Mouse (Mus musculus) heart, embryonic 12.5 days (tissue): ENCODE data around the gene Dgcr6. TPM values are rescaled to one million over a fixed set of nuclear protein-coding genes. Genes with fewer than 3 reads are reported as not detected.
A peak's percentile ranks its signal among the peaks of the same experiment; 100 is the strongest.

ENCODE experiments used
- ATAC-seq: fragments of 200-750 bp; cut with Nextera tagmentation; 2 replicates; pipeline ENCODE4 v1.8.0; 2017; ENCODE audit warnings: moderate TSS enrichment, moderate library complexity; ENCODE audit not compliant: insufficient number of reproducible peaks, low FRiP score
- H3K27ac ChIP-seq: fragments of 300-500 bp; sonication (generic); 2 replicates; pipeline ENCODE4 v1.5.1; 2016; ENCODE audit warnings: mild to moderate bottlenecking, moderate library complexity; ENCODE audit not compliant: poor library complexity, severe bottlenecking
- H3K27me3 ChIP-seq: fragments of 300-500 bp; sonication (generic); replicated peaks from 2 replicates; pipeline ENCODE4 v1.6.1; 2016; ENCODE audit warnings: mild to moderate bottlenecking, moderate library complexity
- H3K36me3 ChIP-seq: fragments of 300-500 bp; sonication (generic); 2 replicates; pipeline ENCODE4 v1.6.1; 2016; ENCODE audit warnings: mild to moderate bottlenecking, moderate library complexity
- H3K4me1 ChIP-seq: fragments of 300-500 bp; sonication (generic); replicated peaks from 2 replicates; pipeline ENCODE4 v1.6.1; 2016; ENCODE audit warnings: mild to moderate bottlenecking
- H3K4me2 ChIP-seq: fragments of 300-500 bp; sonication (generic); 2 replicates; pipeline ENCODE4 v1.6.1; 2016; ENCODE audit warnings: mild to moderate bottlenecking, moderate library complexity
- H3K4me3 ChIP-seq: fragments of 300-500 bp; sonication (generic); 2 replicates; pipeline ENCODE4 v1.5.1; 2016; ENCODE audit warnings: mild to moderate bottlenecking
- H3K9ac ChIP-seq: fragments of 300-500 bp; sonication (generic); 2 replicates; pipeline ENCODE4 v1.6.1; 2016; ENCODE audit warnings: mild to moderate bottlenecking, moderate library complexity
- H3K9me3 ChIP-seq: fragments of 300-500 bp; sonication (generic); replicated peaks from 2 replicates; pipeline ENCODE4 v1.6.1; 2016; ENCODE audit warnings: mild to moderate bottlenecking, moderate library complexity
- WGBS: fragments of 180-500 bp; shearing (Covaris S2); methylation state at CpG from one replicate; pipeline ENCODE4 v1.1.7; 2016; 5-methylcytosine and 5-hydroxymethylcytosine counted together
- polyA plus RNA-seq: library from polyadenylated mRNA; unstranded; fragments of >200 nt; fragmentation: Nextera tagmentation; extraction: Ambion mirVana; gene quantifications from 2 replicates; pipeline ENCODE4 v1.2.1, GENCODE M21; 2016

Gene Dgcr6
- polyA plus RNA-seq, 1 experiment from 2014 or later = 56.7 TPM

DNA sequence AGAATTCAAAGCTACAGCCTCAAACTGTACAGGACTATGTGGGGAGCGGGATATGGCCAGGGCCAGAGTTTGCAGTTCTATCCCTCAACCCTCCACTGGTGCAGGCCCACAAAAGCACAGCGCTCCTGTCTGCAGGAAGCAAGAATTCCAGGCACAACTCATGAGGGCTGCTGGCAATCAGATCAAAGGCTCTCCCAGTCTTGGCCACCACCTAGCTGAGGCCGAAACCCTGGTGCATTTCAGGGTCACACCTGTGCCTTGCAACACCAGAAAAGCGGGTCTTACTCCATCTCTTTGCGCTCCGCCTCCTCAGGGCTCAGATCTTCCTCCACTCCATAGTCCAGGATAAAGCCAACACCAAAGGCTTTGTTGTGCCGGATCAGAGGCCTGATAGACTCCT is 31.6 kb downstream of the Dgcr6 start:
- Histone ChIP-seq H3K4me3 (no peak overlapping the region), H3K4me1 (peaks cover 14% of the 10 kb centered on the region), H3K9me3 (no peaks in the 10 kb centered on the region), H3K9ac (no peak overlapping the region), H3K36me3 (no peaks in the 10 kb centered on the region), H3K27ac (no peak overlapping the region), H3K4me2 (no peak overlapping the region), H3K27me3 (peaks cover 8% of the 10 kb centered on the region)
- ATAC-seq = no peak
- WGBS = 86% methylated on average over 7 of the region's 7 CpGs

DNA sequence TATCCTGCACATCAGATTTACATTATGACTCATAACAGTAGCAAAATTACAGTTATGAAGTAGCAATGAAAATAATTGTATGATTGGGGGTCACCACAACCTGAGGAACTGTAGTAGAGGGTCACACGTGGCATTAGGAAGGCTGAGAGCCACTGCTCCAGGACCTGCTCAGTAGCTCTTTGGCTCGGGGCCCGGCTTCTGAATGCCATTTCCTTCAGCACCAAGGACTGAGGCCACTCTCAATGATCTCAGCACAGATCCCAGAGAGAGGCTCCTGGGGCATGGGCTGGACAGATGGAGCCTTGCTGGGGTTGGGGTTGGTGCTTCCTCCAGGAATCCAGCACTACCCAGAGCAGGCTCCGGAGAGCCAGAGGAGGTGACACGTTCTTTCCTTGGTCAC is 34.4 kb downstream of the Dgcr6 start:
- Histone ChIP-seq H3K9me3 (no peaks in the 10 kb centered on the region), H3K36me3 (no peaks in the 10 kb centered on the region), H3K27me3 (peaks cover 8% of the 10 kb centered on the region), H3K4me1 (peaks cover 24% of the 10 kb centered on the region), H3K4me2 (no peak overlapping the region), H3K9ac (no peak overlapping the region), H3K4me3 (no peak overlapping the region), H3K27ac (no peak overlapping the region)
- WGBS = 76% methylated on average over 5 of the region's 5 CpGs
- no peak for ATAC-seq

DNA sequence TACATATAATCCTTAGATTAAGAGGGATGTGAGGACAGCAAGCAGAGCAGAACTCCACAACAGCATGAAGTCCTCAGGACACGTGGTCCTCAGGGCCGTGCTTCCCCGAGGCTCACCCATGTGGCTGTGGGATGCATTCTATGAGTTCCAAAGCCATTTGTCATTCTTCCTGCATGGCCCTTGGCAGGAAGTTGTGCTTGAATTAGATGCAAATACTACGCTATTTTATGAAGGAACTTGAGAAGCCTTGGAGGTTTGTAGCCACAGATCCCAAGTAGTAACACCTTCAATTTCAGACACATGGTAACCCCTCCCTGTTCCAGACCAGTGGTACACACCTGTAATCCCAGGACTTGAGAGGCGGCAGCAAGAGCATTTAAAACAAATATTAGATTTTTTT is 43.7 kb downstream of the Dgcr6 start:
- no peak overlapping the region for H3K9ac ChIP-seq
- no peak overlapping the region for H3K27ac ChIP-seq
- no peak overlapping the region for H3K4me3 ChIP-seq
- WGBS = 33% methylated on average over 5 of the region's 5 CpGs
- no peaks in the 10 kb centered on the region for H3K36me3 ChIP-seq
- H3K4me1 ChIP-seq = peaks cover 6% of the 10 kb centered on the region; the same call in 1 of the 2 replicates
- H3K27me3 ChIP-seq = 0 out of 2 replicates have a peak, but pooled peaks cover 3% of the 10 kb centered on the region
- no peak for ATAC-seq
- 0 out of 2 replicates have a peak, but pooled peaks cover 6% of the 10 kb centered on the region for H3K9me3 ChIP-seq
- no peak overlapping the region for H3K4me2 ChIP-seq

DNA sequence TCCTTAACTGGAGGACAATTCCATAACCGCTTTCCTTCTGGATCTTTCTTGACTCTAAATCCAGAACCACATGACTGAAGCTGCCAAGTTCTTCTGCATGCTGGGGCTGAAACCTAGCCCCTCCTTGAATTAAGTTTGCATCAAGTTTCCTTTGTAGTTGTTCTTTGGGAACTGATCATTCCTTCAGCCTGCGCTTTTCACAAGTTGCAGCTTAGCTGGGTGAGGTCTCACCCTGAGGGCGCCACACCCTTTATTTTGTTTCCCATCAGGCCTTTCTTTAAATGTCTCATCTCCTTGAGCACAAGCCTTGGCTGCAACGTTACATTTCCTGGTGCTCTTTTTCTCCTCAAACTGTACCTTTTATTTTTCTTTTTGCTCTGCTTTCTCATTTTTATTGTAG is 50.2 kb downstream of the Dgcr6 start:
- ATAC-seq = no peak
- WGBS = 75% methylated on average over 4 of the region's 4 CpGs
- H3K9me3 ChIP-seq = no peaks in the 10 kb centered on the region
- no peak overlapping the region for H3K4me3 ChIP-seq
- H3K27ac ChIP-seq = no peak overlapping the region
- no peak overlapping the region for H3K9ac ChIP-seq
- H3K27me3 ChIP-seq = 0 out of 2 replicates have a peak, but pooled peaks cover 3% of the 10 kb centered on the region
- H3K4me2 ChIP-seq = no peak overlapping the region
- peaks cover 8% of the 10 kb centered on the region for H3K4me1 ChIP-seq
- H3K36me3 ChIP-seq = no peaks in the 10 kb centered on the region

DNA sequence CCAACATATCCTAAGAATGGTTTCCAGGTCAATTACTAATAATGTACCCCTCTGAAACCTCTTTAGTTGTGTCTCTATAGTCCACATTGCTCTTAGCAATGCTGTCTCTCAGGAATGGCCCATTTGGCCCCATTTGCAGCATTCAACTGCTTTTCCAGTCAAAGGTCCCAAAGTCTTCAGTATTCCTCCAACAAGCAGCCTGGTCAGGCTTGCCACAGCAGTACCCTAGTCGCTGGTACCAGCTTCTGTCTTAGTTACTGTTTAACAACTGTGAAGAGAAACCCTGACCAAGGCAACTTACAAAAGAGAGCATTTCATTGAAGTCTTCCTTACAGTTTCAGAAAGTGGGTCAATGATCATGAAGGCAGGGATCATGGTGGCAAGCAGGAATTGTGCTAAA is 50.7 kb downstream of the Dgcr6 start:
- no peak for ATAC-seq
- peaks cover 8% of the 10 kb centered on the region for H3K4me1 ChIP-seq

DNA sequence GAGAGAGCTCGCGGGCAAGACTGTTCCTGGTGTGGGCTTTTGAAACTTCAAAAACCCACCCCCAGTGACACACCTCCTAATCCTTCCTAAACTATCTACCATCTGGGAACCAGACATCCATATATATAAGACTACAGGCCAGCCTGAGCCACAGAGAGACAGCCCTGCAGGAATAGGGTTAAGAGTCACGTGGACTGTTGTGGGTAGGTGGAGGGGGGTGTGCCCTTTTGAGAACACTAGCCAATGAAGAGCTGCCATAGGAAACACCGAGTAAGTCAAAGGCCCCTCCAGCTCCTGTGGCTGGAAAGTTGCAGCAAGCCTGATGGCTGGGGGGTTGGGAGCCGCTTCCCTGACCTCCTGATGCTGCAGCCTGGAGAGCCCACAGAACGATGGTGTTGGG is 51.1 kb downstream of the Dgcr6 start:
- 37% methylated on average over 6 of the region's 6 CpGs for WGBS
- no peak overlapping the region for H3K4me2 ChIP-seq
- H3K9ac ChIP-seq = no peak overlapping the region
- ATAC-seq = no peak
- H3K9me3 ChIP-seq = no peaks in the 10 kb centered on the region
- no peak overlapping the region for H3K27ac ChIP-seq
- H3K4me3 ChIP-seq = no peak overlapping the region
- H3K36me3 ChIP-seq = no peaks in the 10 kb centered on the region
- H3K4me1 ChIP-seq = peaks cover 8% of the 10 kb centered on the region
- 0 out of 2 replicates have a peak, but pooled peaks cover 3% of the 10 kb centered on the region for H3K27me3 ChIP-seq

More for the DNA sequence above, 50.7 kb downstream of the Dgcr6 start:
- Histone ChIP-seq H3K9me3 (no peaks in the 10 kb centered on the region), H3K27me3 (0 out of 2 replicates have a peak, but pooled peaks cover 3% of the 10 kb centered on the region), H3K9ac (no peak overlapping the region), H3K4me3 (no peak overlapping the region), H3K36me3 (no peaks in the 10 kb centered on the region), H3K27ac (no peak overlapping the region), H3K4me2 (no peak overlapping the region)
- WGBS = 74% methylated on average over 1 of the region's 1 CpGs

DNA sequence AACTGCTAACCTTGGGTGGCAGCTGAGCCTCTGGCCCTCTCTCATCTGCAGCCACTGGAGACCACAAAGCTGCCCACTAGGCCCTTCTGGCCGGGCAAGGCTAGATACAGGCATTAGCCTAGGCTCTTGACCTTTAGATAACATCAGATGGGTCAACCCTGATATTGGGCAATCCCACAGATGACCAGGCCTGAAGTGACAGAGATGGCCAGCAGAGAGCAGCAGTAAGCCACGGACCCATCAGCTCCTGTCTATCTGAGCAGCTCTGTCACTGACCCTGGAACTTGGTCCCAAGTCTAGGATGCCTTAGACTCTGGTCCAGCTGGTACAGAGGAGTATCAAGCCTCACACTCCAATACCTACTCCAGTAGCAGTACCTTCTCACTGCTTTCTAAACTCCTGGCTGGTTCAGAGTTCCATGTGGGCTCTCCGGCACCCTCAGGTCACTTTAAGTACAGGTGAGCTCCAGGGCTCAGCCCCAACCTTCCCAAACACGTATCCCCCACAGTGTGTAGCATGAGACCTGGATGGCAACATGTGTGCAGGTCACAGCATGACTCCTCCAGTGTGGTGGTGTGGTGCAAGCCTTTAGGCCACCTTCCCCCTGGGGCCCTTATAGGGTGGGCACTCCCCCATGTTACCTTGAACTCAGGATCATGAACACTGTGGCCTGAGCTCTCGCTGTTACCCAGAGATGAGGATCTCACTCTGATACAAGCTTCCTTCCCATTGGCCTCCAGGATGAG is 55.7 kb downstream of the Dgcr6 start:
- H3K27me3 ChIP-seq = no peaks in the 10 kb centered on the region
- no peak overlapping the region for H3K9ac ChIP-seq
- WGBS = 48% methylated on average over 5 of the region's 5 CpGs
- peak; percentile 60; the same call in 1 of the 2 replicates for ATAC-seq
- H3K4me2 ChIP-seq = no peak overlapping the region
- H3K9me3 ChIP-seq = peaks cover 20% of the 10 kb centered on the region
- H3K4me3 ChIP-seq = no peak overlapping the region
- H3K27ac ChIP-seq = no peak overlapping the region
- H3K36me3 ChIP-seq = no peaks in the 10 kb centered on the region
- peaks cover 16% of the 10 kb centered on the region for H3K4me1 ChIP-seq

DNA sequence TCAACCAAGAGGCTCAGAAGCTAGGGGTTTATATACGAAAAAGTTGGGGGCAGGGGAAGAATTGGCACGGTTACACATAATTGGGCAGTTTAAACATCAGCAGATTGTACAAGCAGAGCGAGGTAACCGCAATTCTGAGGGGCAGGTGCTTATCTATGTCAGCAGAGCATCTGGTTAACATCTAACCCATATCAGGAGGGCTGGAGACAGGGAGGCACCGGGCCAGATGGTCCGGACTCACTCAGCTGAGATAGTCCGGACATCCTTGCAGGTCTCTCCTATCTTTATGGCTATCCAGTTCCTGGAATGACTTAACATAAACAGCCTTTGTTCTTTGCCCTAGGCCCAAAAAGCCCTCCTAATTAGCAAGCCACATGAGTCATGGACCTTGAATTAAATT is 58.4 kb downstream of the Dgcr6 start:
- no peak for ATAC-seq
- no peak overlapping the region for H3K4me3 ChIP-seq

DNA sequence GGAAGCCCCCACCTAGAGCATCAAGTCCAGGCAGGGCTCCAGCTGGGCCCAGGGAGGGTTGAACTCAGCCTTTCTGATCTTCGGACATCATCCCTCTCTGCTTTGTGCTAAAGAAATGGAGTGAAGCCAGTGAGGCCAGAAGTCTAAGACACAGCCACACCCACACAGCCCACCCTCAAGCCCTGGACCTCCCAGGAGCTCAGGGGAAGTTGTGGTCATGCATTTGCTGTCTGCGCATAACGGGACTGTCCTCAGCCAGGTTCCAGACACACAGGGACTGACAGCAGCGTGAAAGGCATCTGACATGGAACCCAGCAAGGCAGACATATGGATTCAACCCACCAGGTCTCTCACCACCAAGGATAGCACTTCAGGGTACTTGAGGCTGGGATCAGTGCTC is 63.8 kb downstream of the Dgcr6 start:
- H3K4me1 ChIP-seq = peaks cover 9% of the 10 kb centered on the region; the same call in 1 of the 2 replicates
- H3K27me3 ChIP-seq = peaks cover 17% of the 10 kb centered on the region; the same call in 1 of the 2 replicates
- 78% methylated on average over 4 of the region's 4 CpGs for WGBS
- no peak overlapping the region for H3K4me3 ChIP-seq
- 0 out of 2 replicates have a peak, but pooled peaks cover 3% of the 10 kb centered on the region for H3K9me3 ChIP-seq
- no peak for ATAC-seq
- no peak overlapping the region for H3K9ac ChIP-seq
- no peaks in the 10 kb centered on the region for H3K36me3 ChIP-seq
- H3K4me2 ChIP-seq = no peak overlapping the region
- H3K27ac ChIP-seq = no peak overlapping the region

More for the DNA sequence above, 58.4 kb downstream of the Dgcr6 start:
- no peak overlapping the region for H3K4me2 ChIP-seq
- peaks cover 16% of the 10 kb centered on the region for H3K4me1 ChIP-seq
- no peak overlapping the region for H3K9ac ChIP-seq
- H3K9me3 ChIP-seq = peaks cover 20% of the 10 kb centered on the region
- WGBS = 57% methylated on average over 7 of the region's 7 CpGs
- H3K27me3 ChIP-seq = 0 out of 2 replicates have a peak, but pooled peaks cover 6% of the 10 kb centered on the region
- no peaks in the 10 kb centered on the region for H3K36me3 ChIP-seq
- H3K27ac ChIP-seq = no peak overlapping the region

DNA sequence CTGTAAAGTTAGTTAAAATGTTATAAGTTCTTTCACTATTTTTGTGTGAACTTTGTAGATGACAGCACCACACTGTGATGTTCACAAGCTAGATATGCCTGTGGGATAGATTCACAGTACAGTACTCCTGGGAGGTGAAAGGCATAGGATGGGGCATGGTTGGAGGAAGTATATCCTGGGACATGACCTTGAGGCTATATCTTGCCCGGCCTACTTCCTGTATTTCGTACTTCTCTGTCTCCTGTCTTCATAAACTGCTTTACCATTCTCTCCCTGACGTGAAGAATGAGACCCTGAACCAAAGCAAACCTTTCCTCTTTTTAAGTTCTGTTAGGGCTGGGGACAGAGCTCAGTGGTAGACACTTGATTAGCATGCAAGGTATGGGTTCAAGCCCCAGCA is 65.6 kb downstream of the Dgcr6 start:
- no peaks in the 10 kb centered on the region for H3K4me1 ChIP-seq
- ATAC-seq = no peak

DNA sequence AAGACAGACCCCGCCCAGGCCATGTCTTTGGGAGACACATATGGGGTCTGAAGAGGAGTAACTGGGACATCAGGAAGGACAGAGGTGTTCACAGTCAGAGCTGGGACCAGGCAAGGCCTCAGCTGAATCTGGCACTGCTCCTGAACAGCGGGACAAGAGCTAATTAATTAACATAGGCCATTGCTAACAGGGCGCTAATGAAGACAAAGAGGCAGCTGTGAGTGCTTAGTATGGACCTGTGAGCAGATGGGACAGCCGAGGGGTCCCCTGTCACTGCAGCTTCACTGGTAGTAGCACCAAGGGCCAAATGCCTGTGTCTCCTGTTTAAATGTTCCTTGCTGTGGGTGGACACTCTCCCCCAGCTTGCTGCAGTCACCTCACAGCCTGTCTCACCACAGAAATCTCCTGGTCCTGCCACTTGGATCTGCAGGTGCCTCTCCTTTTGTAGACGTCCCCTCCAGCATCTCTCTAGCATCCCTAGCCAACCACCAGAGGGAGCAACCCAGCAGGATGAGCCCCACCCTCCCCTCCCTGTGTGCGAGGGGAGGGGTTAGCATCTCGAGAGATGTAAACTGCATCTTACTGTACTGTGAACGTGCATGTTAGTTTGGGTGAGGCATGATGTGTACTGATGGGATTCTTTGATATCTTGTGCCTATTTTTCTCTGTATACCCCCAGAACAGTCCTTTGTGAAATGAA is 66.5 kb downstream of the Dgcr6 start:
- no peak overlapping the region for H3K27ac ChIP-seq
- H3K9me3 ChIP-seq = no peaks in the 10 kb centered on the region
- H3K27me3 ChIP-seq = peaks cover 34% of the 10 kb centered on the region
- no peak overlapping the region for H3K4me3 ChIP-seq
- WGBS = 27% methylated on average over 8 of the region's 8 CpGs
- no peaks in the 10 kb centered on the region for H3K4me1 ChIP-seq
- no peak overlapping the region for H3K4me2 ChIP-seq
- H3K36me3 ChIP-seq = no peaks in the 10 kb centered on the region
- H3K9ac ChIP-seq = no peak overlapping the region
- no peak for ATAC-seq

More for the DNA sequence above, 65.6 kb downstream of the Dgcr6 start:
- Histone ChIP-seq H3K27ac (no peak overlapping the region), H3K4me2 (no peak overlapping the region), H3K9ac (no peak overlapping the region), H3K9me3 (no peaks in the 10 kb centered on the region), H3K36me3 (no peaks in the 10 kb centered on the region), H3K27me3 (peaks cover 26% of the 10 kb centered on the region), H3K4me3 (no peak overlapping the region)
- WGBS = 67% methylated on average over 3 of the region's 3 CpGs
